Mouse (Mus musculus) right cerebral cortex, postnatal 25 days (tissue): Measurements from ENCODE around the gene Oscar.

Experiments used
- DNase-seq: peaks from one replicate; pipeline ENCODE4 v3.0.0; 2022

Gene Oscar

DNA sequence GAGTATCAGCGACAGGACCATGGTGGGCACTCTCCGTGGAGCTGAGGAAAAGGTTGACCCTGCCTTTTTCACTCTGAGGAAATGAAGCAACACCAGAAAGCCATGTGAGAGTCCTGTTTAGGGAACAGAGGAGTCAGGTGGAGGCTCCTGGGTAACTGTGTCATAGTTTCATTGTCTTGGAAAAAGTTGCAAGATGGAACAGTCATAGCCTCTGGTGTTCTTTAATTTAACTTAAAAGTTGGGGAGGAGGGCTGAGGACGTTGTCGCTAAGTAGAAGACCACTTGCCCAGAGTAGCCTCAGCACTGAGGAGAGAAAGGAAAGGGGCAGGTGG is at the start of gene Oscar:
Oscar (minus strand) TSS at position 101 of the 332 bp plus-strand sequence.
- DNase-seq = no peak

- DNase-seq = peak; percentile 95
Observed at GRCm38 (mm10) chr7:3665215-3666114, 49.5 kb upstream of the Oscar start, which contains the start of gene Leng1. Gene Leng1, minus strand, starts transcription at chr7:3665840.

GRCm38 (mm10) chr7:3664524-3665214 is 48.7 kb upstream of the Oscar start:
- DNase-seq = peak; percentile 31

DNA sequence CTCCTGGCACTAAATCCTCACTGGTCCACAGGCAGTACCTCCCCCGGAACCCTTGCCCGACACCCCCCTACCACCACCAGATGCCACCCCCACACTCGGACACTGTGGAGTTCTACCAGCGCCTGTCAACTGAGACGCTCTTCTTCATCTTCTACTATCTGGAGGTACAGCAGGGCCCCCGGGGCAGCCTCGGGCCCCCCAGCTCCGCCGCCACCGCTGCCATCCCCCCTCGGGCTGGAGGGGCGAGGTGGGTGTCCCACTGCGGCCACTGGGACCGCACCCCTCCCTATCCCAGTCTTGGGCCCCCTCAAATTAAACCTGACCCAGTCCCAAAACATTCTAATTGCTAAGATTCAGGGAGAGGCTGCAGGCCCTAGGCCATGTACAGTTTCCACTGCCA is 42.6 kb upstream of the Oscar start:
- no peak for DNase-seq

DNA sequence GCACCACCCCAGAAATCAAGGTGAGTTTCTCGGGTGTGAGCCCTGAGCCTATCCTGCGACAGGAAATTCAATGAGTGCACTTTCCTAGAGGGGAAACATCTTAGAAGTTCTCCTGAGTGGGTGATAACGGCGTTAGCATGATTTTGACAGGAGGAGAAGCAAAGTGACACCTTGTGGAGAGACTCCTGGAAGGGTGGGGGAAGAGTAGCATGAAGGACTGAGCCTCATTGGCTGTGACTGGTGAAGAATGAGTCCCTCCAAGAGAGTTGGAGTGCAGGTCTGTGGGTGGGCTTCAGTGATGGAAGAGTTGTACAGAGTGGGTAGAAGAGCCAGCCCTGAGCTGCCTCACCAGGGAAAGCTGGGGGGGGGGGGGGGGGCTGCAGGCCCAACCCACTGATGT is 41.0 kb upstream of the Oscar start:
- no peak for DNase-seq

DNA sequence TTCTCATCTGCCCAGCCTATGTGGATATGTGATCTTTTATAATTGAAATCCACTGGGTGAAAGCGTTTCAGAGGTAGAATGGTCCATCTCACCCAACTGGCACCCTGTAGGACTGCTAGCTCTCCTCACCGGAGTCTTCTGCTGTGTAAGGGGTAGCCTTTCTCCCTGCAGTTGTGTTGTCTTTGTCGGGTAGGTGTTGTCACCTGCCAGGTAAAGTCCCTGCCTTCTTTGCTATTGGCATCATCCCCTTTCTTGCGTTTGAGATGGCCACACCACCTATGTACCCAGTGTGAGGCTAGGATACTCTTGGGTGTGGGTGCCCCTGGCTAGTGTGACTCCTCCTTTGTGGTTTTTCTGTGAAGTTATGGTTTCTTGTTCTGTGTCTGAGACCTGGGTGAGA is 30.7 kb upstream of the Oscar start:
- DNase-seq = no peak

- DNase-seq = no peak
Observed at GRCm38 (mm10) chr7:3646188-3646587, 30.2 kb upstream of the Oscar start.

DNA sequence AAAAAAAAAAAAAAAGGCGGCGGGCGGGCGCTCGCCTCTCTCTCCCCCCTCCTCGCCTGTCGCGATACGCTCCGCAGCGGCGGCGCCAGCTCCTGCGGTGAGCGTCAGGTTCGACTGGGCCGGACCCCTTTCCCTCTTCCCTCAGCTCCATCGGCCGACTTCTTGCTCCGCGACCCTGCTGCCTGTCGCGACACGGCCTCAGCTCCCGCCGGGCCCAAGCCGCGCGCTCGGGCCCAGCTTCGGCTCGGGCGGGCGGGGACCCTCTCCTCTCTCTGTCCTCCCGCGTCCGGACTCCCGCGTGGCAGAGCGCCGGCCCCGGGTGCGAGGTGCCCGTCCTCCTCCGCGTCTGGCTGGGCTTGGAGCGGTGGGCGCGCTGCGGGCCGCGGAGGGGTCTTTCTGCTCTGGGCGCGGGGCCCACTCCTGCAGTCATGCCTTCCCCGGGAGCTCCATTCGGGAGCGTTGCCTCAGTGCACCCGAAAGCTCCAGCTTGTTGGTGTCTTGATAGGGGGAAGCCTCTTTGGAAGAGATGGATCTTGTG is 29.6 kb upstream of the Oscar start:
- DNase-seq = no peak

DNA sequence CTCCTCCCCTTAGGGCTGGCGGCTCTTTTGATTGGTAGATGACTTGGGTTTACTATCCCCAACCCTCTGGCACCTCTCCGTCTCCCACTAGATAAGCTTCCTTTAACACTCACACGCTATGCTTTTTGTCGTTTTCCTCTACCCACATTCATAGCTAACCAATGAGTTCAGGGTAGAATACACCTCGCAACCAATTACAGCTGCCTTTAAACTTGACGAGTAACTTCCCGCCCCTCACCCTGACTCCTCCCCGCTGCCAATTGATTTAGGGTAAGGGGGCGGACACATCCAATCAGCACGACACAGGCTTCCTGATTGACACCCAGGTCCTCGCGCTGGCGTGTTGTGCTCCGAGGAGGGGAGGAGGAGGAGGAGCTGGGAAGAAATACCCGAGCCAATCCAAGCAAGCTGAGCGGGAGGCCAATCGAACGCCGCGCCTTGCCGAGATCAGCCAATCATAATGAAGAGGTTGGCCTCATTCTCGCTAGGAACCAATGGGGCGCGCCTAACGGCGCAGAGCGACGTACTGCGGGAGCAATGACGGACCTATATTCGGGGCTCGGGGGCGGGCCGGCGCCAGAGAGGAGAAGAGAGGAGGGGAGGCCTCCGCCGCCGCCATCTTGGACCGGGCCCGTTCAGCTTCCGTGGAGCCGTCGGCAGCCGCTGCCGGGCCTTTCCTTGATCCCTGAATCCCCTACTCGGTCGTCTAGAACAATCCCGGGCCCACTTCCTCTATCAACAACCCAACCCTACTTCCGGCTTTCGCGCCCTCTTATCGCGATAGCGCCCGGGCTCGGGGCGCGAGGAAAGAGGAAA is 28.9 kb upstream of the Oscar start, which contains the start of gene Cnot3:
Cnot3 (plus strand) TSS at position 597 of the 816 bp plus-strand sequence.
- peak; percentile 99 for DNase-seq

DNA sequence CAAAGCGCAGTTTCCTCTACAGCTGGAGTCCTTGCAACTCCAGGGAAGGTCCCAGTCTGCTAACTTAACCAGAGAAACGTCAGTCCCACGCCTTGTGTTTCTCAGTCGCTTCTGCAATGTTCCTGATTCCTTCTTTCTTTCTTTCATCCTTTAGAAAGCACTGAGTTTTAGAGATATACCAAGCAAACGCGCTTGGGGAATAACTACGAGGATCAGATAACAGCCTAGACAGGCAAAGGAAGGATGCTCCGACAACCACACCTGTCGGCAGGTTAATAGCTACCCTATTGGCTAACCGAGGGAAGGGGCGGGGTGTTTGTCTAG is 28.4 kb upstream of the Oscar start:
- no peak for DNase-seq

GRCm38 (mm10) chr7:3643843-3644242 is 27.9 kb upstream of the Oscar start:
- DNase-seq = no peak

GRCm38 (mm10) chr7:3643412-3643811 is 27.5 kb upstream of the Oscar start:
- no peak for DNase-seq

DNA sequence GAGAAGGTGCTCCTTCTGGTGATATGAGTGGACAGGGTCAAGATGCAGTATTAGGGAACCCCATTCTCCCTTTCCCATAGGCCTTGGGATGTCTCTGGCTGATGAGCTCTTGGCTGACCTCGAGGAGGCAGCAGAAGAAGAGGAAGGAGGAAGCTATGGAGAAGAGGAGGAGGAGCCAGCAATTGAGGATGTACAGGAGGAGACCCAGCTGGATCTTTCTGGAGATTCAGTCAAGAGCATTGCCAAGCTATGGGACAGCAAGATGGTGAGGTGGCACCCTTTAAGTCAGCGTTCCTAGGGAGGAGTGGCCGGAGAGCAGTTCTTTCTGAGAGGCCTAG is 14.5 kb upstream of the Oscar start:
- no peak for DNase-seq

- peak; percentile 95 for DNase-seq
Observed at GRCm38 (mm10) chr7:3629543-3630477, 13.9 kb upstream of the Oscar start, which contains the start of the genes Tfpt and Prpf31. Gene Tfpt, minus strand, starts transcription at chr7:3629929. Gene Prpf31, plus strand, starts transcription at chr7:3629985.

- no peak for DNase-seq
Observed at GRCm38 (mm10) chr7:3629030-3629429, 13.1 kb upstream of the Oscar start.

DNA sequence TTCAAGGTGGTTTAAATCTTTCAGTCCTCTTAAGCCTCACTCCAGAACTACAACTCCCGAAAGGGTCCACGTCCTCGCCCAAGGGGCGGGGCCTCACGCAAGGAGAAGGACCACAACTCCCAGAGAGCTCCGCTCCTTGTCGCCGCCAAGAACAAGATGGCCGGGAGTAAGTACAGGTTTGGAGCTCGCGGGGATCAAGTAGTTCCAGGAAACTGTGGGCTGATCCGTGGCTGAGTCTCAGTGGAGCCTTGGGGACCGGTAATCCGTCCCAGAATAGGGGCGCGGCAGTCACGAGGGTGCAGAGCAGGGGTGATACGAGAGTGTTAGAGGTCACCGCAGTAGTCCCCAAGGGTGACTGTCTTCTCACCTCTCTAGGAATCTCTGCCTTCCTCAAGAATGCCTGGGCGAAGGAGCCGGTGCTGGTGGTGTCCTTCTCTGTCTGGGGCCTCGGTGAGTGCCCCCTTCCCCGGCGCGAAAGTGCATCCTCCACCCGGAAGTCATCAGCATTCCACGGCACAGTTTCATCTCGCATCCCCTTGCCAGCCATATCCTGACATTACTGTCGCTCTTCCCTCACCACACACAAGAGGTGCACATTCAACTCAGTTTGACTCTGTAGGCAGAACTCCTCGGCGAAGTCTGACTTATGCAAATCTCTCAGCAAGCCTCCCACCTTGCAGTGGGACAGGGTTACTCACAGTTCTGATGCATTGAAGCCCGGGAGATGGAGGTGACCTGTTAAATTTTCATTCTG is 1.5 kb upstream of the Oscar start, which contains the start of gene Ndufa3:
Ndufa3 (plus strand) TSS at position 132 of the 754 bp plus-strand sequence.
- DNase-seq = peak; percentile 90

- DNase-seq = peak; percentile 21
Observed at GRCm38 (mm10) chr7:3616389-3617241, 658 bp upstream of the Oscar start.

GRCm38 (mm10) chr7:3614021-3614420 is 1.9 kb downstream of the Oscar start:
- DNase-seq = no peak

- no peak for DNase-seq
Observed at GRCm38 (mm10) chr7:3611006-3611405, 5.0 kb downstream of the Oscar start.

DNA sequence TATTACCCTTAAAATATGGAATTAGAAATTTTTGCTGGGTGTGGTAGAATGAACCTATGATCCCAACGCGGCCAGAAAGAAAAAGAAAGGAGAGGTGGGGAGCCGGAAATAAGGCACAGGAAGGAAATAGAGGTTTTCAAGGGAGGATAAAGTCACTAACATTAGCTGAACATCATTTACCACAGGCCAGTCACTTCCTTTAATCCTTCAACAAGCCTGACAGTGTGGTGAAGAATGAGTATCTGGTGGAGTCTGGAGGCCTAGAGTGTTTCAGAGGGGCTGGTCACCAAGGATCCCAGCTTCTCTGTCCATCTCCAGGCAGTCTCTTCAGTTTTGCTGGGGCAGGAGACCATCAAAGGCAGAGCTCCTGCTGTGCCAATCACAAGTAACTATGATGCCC is 5.5 kb downstream of the Oscar start:
- no peak for DNase-seq
